Mouse (Mus musculus) kidney, adult 2 months (tissue): ENCODE data around the gene Rexo2.

Experiments
- CTCF ChIP-seq: fragments of 200-500 bp; conservative IDR thresholded peaks from 2 replicates; pipeline ENCODE4 v1.5.1; 2011; ENCODE audit warnings: low read depth, mild to moderate bottlenecking, control low read depth, low read length, moderate library complexity, mixed read lengths; ENCODE audit not compliant: insufficient read depth, insufficient read length
- POLR2A ChIP-seq: fragments of 200-500 bp; IDR thresholded peaks from one replicate; pipeline ENCODE4 v1.6.1; 2011; ENCODE audit warnings: low read depth, low read length, control low read depth

- TF ChIP-seq CTCF: no peak
- TF ChIP-seq POLR2A: no peak
These were observed at the start of gene Rexo2 for GRCm38 (mm10) chr9:48480411-48481213.
